Mouse (Mus musculus): ENCODE results near the gene 2010111I01Rik.

Gene 2010111I01Rik

DNA sequence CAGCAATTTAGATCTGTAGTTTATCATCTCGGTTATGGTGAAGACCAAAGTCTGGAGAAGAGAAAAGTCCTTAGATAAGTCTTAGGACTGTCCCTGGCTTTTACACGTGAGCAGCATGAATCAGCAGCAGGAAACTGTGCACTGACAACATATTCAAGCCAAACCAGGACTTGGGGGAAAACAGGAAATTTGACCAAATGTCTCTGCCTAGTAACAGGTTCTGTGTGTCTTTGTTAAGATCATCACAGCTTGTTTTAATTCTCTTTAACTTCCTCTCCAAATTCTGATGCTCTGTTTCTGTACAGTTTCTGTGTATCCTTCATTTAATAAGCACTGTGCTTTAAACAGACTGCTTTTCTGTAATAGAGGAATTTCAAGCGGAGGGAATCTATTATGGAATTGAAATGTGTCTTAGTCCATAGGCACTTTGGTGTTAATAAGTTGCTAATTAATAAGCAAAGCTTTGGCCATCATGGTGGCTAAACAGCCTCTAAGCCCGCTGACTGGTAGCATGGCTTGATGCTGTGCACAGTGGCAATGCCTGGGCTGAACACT, 147.4 kb downstream of the 2010111I01Rik start:
- in situ Hi-C loops (cut with MboI) = no loop called here

DNA sequence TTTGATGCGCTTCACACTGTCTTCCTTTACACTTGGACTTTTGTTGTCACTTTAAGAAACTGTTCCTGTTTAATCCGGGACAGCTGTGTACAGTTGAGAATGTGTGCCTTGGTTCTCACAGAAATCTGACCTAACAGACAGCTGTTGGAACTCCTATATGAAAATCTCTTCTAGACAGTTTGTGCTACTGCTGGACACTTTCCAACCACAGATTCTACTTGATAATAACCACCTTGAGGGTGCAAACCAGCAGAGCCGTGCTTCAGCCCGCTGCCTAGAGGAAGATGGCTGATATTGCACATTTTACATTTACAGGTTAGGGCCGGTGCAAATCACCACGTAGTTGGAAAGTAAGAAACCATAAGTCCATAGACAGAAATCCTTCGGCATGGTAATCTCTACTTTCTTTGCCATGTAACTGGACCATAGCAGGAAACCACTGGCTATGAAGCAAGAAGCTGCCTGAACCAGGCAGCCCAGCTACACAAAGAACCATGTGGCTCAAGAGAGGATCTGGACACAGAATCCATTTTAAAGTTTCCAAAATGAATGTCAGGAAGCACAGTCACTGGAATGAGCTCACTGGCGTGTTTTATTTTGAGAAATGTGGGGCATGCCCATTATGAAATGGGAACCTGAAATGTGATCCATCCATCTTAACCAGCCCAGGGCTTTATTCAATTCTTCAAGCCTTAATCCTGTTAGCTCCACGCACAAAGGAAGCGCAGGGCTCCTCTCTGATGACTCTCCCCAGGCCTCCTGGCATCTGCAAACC, 148.1 kb downstream of the 2010111I01Rik start:
- in situ Hi-C loops (cut with MboI) = no loop called here

DNA sequence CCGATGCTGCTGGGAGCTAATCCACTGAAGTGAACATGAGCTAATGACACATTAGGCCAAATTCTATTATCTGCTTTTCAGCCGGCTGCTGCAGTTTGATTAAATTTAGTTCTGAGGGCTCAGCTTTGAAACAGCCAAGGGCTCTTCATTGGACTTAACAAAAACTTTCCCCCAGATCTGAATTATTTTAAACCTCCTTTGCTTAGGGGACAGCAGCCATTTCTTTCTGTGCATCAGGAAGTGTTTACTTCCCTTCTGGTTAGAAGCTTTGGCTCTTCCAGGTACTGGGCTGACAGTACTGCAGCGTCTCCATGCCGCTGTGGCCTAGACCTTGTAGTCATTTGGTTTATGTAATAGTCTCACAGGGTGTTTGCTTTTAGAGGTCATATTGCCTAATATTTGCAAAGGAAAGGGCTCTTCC, 149.2 kb downstream of the 2010111I01Rik start:
- in situ Hi-C loops (cut with MboI) = no loop called here

DNA sequence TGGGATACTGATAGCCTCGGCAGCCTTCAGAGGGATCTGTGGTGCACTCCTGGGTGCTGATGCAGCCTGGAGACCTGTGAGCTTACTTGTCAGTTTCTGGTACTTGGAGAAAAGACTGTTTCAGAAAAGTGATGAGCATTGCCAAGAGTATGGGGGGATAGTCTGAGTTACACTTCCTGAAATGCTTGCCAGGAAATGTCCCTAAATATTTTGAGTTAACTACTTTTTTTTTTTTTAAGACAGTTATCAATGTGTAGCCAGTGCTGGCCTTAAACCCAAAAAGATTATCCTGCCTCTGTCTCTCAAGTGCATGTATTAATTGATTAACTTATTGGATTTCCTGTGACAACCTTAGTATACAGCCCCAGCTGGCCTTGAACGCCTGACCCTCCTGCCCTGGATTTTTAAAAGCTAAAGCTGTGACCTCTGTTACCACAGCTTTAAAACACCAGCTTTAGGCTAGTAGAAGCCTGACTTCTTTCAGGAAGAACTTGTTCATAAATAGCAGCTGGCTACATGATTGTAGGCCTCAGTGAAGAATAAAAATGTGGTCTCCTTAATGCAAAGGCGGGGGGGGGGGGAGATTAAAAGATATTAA, 150.6 kb downstream of the 2010111I01Rik start:
- in situ Hi-C loops (cut with MboI) = no loop called here

DNA sequence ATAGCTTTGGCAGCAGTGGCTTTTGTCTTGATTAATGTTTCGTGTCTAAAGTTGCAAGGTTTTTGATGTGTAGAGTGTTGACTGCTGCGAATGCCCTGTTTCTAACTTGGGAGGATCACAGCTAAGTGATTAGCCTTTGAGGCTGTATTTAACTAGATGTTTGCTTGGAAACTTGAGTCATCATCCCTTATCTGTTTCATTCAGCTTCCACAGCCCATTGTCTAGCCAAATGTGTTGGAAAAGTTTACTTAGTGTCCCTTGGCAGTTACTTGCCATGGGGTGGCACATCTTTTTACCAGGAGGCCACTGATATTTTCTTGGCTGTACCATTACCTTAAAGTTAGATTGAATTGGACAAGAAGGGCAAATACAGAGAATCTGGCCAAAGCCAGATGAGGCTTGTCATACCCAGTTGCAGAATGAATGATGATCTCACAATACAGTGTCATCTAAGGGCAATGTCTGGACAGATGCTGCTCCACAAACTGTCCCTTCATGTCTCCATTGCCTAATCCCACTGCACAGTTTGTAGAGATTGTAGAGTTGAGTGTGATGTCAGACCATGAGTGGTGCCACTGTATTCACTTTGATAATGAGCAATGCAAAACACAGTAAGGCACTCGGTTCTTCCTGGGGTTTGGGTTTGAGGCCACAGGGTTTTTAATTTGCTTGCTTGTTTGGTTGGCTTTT, 152.9 kb downstream of the 2010111I01Rik start:
- in situ Hi-C loops (cut with MboI) = no loop called here

DNA sequence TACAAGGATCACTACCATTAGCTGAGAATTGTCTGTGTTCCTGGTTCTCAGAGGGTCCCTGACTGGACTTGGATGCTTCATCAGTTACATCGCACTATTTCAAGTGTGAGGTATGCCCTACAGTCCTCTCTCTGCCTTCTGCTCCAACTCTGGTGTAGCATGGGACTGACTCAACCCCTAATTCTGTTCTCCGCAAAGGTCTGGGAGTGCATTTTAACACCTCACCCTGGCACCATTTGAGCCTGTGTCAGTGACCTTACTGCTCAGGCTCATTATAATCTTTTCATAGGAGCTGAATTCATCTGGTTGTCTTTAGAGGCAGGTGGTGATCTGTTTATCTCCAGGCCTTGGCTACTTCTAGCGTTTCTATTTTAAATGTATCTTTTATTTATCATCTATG, 154.0 kb downstream of the 2010111I01Rik start:
- in situ Hi-C loops (cut with MboI) = no loop called here

DNA sequence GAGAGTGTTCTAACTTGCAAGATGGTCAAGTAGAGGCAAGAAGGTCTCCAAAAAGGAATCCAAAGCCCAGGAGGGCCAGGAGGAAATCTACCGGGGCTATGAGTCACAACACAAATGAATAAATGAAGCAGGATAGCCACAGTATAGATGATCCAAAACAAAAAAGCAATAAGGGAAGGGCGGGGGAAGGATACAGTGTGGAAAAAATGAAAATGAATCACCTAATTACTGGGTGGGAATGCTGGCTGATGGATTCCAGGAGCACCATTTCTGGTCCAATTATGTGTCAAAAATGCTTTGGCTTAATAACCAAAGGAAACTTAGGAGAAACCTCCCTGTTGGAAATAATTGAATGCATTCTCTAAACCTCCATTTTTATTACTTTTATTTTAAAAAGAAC, 155.6 kb downstream of the 2010111I01Rik start:
- in situ Hi-C loops (cut with MboI) = no loop called here

DNA sequence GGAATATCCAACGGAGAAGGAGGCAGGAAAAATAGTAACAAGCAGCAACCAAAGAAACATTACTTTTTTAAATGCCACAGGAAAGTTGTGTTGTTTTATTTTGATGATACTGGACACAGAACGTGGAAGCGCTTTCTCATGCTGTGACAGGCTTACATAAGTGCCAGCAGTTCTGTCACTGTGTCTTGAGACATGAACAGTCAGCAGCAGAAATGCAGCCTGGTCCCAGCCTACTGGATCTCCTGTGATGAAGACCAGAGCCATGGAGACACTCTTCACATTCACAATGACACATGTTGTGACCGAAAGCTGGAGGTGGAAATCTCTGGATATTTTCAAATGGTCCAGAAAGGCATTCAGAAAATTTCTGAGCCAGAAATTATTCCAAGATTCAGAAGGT, 157.1 kb downstream of the 2010111I01Rik start:
- in situ Hi-C loops (cut with MboI) = no loop called here

DNA sequence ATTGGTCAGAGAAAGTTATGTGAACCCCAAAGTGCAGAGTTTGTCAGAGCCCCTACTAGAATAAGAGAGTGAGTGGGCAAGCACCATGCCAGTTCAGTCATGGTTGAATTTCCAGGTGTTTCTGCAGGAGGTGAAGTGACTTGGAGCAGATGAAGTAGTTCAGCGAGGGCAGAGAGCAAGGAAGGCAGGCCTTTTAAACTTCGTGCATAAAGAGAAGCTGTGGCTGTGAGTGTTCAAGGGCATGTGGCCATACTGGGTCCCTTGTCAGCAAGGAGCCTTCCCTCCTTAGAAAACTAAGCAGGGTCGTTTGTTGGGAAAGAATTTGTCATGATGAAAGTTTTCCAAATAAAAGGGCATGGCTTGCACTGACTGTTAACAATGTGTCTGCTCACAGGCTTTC, 161.5 kb downstream of the 2010111I01Rik start:
- in situ Hi-C loops (cut with MboI) = no loop called here

DNA sequence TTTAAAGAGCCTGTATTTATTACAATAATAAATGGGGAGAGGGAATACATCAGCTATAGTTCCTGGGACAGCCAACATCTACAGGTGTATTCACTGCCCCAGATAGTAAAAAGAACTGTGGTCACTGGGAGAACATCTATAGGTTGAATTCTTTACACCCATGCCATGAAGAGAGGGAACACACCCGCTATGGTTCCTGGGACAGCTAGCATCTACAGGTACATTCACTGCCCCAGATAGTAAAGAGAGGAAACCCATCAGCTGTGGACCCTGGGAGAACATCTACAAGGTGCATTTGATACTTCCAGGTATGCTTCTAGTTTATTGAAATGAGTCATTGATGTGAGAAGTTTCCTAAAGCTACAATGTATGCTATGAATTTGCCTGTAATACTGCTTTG, 162.8 kb downstream of the 2010111I01Rik start:
- in situ Hi-C loops (cut with MboI) = no loop called here

DNA sequence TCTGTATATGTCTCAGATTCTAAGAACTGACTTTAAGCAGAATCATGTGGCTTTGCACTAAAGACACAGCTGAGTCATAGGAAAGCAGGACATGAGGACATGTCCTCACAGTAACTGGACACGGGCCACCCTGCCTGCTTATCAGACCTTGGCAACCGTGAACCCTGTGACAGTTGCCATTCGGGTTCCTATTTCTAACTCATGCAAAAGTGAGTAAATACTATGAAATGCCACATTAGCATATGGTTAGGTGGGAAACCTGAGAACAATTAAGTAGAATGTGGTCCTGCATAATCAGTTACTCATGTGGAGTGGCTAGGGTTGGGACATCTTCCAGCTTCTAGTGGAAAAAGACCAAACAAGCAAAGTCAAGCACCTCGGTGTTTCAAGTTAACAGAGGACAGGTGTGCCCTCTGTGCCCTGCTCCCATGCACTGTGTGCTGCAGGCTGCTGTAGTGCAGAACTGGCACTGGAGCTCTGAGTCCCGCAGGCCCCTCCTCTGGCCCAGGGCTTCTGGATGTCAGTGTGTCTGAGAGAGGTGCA, 170.3 kb downstream of the 2010111I01Rik start:
- in situ Hi-C loops (cut with MboI) = no loop called here

DNA sequence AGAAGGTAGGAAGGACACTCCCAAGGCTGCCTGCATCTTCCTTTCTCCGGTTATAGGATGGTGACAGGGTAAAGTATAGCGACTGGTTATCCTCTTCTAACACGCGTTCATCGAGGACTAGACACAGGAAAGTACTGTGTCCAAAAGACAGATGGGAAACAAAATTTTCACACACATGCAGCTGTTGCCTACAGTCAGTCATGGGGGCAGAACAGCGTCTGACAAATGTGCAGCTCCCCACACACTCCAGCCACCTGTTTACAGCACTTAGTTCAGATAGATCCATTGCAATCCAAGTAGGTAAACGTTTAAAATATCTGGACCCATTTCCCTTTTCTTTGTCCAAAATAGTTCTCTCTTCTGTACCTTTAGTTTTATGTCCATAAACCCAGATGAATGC, 171.3 kb downstream of the 2010111I01Rik start:
- in situ Hi-C loops (cut with MboI) = no loop called here

DNA sequence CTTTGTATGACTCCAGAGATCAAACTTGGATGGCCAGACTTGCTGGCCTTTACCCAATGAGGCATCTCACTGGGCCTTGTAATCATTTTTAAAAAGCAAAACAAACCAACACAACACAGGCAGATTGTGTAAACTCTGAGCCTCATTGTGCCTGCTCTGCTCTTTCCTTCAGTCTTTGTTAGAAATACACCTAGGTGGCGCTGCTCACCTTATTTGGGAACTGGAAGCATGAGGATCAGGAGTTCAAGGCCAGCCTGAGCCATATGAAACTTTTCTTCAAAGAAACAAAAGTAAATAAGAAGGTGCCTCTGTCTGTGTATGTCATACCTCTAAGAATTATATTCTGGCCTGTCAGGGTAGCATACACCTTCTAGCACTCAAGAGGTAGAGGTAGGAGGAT, 172.1 kb downstream of the 2010111I01Rik start:
- in situ Hi-C loops (cut with MboI) = no loop called here

DNA sequence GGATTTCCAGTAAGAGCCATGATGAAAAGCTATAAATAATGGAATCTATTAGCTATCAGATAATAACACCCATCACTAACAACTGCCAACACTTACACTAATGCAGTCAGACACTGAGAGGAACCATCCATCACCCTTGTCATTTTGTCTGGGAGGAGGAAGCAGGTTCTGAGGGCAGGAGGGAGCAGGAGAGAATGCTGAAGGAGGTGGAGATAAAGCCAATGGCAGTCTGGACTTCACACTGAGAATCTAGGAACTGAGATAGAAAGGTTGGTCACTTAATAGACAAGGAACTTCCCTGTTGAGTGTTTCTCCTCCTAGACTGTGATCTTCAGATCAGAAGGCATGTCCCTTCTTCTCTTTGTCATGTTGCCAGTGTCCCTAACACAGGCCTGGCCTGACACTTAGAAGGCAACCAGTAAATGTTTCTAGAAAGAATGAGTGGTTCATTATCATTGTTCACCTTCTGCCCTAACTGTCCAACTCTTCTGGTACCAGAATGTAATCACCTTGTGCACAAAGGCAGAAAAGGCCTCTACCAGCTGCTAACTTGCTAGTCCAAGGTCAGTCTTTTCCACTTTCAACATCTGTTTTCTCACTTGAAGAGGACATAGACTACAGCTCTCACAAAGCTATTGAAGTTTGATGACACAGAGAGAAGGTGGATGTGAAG, 173.8 kb downstream of the 2010111I01Rik start:
- in situ Hi-C loops (cut with MboI) = no loop called here

DNA sequence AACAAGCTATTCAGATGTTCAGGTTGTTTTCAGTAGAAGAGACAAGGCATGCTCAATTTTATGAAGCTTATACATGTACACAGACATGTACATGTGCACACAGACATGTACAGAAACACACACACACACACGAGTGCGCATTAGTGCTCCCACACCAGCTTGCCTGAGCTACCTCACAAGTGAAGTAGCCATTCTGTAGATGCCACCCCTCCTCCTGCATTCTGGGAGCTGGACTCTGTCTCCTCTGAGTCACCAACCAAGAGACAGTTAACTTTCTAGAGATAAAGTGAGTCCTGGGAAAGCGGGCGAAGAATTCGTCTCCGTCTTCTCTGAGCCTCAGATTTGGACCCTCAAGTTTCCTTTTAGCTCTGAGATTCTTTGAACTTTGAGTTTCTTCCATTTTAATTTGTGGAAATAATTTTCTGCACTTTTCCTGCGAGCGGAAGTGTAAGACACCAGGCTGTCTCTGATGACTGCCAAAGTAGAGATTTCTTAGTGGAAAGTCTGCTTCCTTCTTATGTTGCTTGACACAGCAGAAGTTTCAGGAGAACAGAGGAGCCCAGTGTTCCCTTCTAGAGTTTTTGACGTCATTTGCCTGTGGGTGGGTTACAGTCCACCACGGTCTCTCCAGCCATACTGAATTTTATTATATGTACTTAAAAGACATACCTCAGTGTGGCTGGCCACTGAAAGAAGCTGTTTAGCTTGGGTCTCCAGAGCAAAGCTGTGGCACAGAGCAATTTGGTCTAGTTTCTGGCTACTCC, 175.0 kb downstream of the 2010111I01Rik start:
- in situ Hi-C loops (cut with MboI) = no loop called here

DNA sequence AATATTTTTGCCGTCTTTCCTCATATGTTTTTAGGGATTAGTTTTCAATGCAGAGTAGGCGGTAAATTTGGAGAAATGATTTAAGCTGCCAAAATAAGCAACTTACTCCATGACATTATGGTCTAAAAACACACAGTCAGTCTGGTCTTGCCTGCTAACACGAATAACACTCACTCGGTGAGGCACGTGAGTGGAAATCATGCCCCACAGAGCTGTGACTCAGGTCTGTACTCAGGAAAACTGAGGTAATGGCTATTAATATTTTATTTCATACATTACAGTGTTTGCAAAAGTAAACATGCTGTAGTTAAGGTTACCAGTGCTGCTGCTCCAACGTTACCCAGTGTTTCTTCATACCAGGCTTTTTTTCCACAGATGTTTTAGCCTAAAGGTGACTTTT, 176.1 kb downstream of the 2010111I01Rik start:
- in situ Hi-C loops (cut with MboI) = no loop called here

DNA sequence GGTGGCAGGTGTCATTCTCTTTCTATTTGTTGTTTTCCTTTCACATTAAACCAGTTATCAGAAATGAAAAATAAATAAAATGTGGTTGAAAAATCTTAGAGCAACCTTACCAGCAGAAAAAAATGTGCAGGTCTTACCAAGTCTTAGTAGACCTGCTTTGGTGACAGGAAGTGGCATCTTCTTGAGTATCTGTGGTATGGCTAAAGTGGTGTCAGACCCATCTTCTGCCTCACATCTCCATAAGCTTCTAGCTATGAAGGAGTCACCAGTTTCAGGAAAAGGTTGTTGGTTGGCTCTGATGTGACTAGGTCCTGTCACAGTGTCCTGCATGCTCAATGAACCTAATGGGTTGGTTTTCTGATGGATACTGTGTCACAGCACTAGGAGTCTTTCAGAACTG, 176.6 kb downstream of the 2010111I01Rik start:
- in situ Hi-C loops (cut with MboI) = no loop called here

DNA sequence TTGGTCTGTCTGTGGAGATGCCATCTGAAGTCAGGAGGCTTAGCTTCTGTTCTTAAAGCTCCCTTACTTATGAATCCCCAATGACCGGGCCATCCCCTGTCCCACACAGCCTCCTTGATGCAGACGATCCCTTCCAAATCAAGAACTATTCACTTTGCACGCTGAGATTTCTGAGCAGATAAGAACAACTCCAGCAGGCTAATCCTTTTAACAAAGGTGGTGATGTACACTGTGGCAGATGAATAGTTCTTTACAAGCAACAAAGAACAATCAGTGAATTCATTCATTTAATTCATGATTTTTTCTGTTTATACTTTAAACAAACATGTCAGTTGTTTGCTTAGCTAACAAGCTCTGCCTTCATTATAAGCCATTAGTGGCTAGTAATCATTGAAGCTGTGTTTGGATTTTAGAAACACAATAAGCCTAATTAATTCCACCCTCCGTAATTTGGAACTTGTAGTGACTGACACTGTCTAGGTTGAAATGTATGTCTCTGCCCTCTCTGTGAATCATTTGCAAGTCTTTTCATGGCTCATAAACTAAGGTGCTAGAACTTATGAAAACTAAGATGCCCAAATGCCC, 182.0 kb downstream of the 2010111I01Rik start:
- in situ Hi-C loops (cut with MboI) = no loop called here

DNA sequence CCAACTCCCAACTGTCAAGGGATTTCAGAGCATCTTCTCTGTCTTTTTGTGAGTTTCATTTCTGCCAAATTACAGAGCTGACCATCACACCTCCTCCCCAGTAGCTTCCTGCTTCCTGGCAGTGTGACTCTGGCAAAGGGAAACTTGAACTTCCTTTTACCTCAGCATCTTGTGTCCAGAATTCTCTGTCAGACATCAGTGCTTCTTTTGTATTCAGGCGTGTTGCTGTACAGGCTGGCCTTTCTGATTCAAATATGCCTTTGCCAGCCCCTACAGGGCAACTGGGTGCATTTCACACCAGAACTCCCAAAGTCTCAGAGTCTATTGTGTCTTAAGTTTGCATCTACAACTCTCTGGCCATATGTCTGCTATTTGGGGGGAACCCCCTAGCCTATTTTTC, 183.5 kb downstream of the 2010111I01Rik start:
- in situ Hi-C loops (cut with MboI) = no loop called here

DNA sequence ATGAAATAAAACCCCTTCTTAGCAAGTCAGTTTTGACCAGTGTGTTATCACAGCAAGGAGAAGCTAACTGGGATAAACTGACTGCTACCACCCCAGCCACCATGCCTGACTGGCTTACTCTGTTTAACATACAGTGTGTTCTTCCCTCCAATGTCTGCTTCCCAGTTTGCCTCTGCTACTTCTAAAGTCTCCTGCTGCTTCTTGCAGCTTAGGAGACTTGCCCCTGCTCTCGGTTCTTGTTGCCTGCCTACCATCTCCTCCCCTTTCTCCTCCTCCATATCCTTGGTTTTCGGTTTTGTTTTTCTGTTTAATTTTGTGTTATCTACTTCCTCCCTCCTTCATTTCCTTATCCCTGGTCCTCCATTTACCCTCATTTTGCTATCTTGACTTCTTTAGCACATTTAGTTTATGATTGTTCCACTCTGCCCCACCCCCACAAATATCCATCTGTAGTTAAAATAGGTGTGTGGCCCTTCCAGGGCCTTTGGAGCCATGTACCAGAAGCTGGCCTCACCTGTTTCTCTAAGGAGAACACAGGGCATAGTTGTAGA, 185.9 kb downstream of the 2010111I01Rik start:
- in situ Hi-C loops (cut with MboI) = no loop called here
